Mouse (Mus musculus): ENCODE data around the gene Xpr1.

Xpr1 gene

DNA sequence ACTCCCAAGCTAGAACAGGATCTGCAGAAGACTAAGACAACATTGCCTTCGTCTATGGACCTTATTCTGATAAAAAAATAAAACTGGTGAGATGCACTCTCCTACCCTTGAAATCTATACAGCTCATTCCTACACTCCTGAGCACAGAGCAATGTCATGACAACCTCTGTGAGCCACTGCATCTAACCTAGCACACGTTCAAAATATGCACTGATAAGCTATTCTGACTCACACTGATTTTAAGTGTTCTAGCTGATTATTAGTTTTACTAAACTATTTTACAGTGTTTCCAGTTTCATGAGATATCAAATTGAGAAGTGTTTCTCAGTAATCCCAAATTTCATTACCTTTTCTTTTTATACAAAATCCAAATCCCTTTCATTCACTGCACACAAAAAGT is 23.2 kb downstream of the Xpr1 start:
- TF ChIP-seq NANOG (IDR thresholded peaks at IDR 0.05; ENCODE audit: borderline replicate concordance, low read length) (no peak), POU5F1 (IDR thresholded peaks at IDR 0.05; ENCODE audit: borderline replicate concordance, low read length) (no peak), CTCF (conservative IDR thresholded peaks at IDR 0.05; ENCODE audit: low read length) (no peak)
- H3K9me3 ChIP-seq (ENCODE audit: low read length), result no peaks in the 10 kb centered on the region
- no peak overlapping the region for H3K4me3 ChIP-seq (replicated peaks; ENCODE audit: low read length)
- no peaks in the 10 kb centered on the region for H3K4me1 ChIP-seq (replicated peaks; ENCODE audit: low read depth, low read length)
- H3K36me3 ChIP-seq (ENCODE audit: insufficient read depth, low read length), result no peaks in the 10 kb centered on the region
- H3K27me3 ChIP-seq (ENCODE audit: insufficient read depth, low read length), result no peaks in the 10 kb centered on the region

- no peak overlapping the region for H3K4me3 ChIP-seq (replicated peaks; ENCODE audit: low read length)
- H3K9me3 ChIP-seq (ENCODE audit: low read length), result no peaks in the 10 kb centered on the region
- TF ChIP-seq POU5F1 (IDR thresholded peaks at IDR 0.05; ENCODE audit: borderline replicate concordance, low read length), result no peak
- TF ChIP-seq CTCF (conservative IDR thresholded peaks at IDR 0.05; ENCODE audit: low read length), result no peak
- TF ChIP-seq NANOG (IDR thresholded peaks at IDR 0.05; ENCODE audit: borderline replicate concordance, low read length), result no peak
- H3K27me3 ChIP-seq (ENCODE audit: insufficient read depth, low read length), result no peaks in the 10 kb centered on the region
- H3K36me3 ChIP-seq (ENCODE audit: insufficient read depth, low read length), result no peaks in the 10 kb centered on the region
- H3K4me1 ChIP-seq (replicated peaks; ENCODE audit: low read depth, low read length), result no peaks in the 10 kb centered on the region
Observed at GRCm38 (mm10) chr1:155392825-155393224, 24.4 kb downstream of the Xpr1 start.

- TF ChIP-seq NANOG (IDR thresholded peaks at IDR 0.05; ENCODE audit: borderline replicate concordance, low read length), result no peak
- Histone ChIP-seq H3K36me3 (ENCODE audit: insufficient read depth, low read length) (no peaks in the 10 kb centered on the region), H3K27me3 (ENCODE audit: insufficient read depth, low read length) (no peaks in the 10 kb centered on the region), H3K4me1 (replicated peaks; ENCODE audit: low read depth, low read length) (no peaks in the 10 kb centered on the region), H3K9me3 (ENCODE audit: low read length) (no peaks in the 10 kb centered on the region), H3K4me3 (replicated peaks; ENCODE audit: low read length) (no peak overlapping the region)
Observed at GRCm38 (mm10) chr1:155391537-155391936, 25.7 kb downstream of the Xpr1 start.

GRCm38 (mm10) chr1:155388418-155388817 is 28.8 kb downstream of the Xpr1 start:
- TF ChIP-seq POU5F1 (IDR thresholded peaks at IDR 0.05; ENCODE audit: borderline replicate concordance, low read length), result no peak
- no peak for TF ChIP-seq CTCF (conservative IDR thresholded peaks at IDR 0.05; ENCODE audit: low read length)
- no peak for TF ChIP-seq NANOG (IDR thresholded peaks at IDR 0.05; ENCODE audit: borderline replicate concordance, low read length)
- Histone ChIP-seq H3K36me3 (ENCODE audit: insufficient read depth, low read length) (no peaks in the 10 kb centered on the region), H3K4me1 (replicated peaks; ENCODE audit: low read depth, low read length) (no peaks in the 10 kb centered on the region), H3K27me3 (ENCODE audit: insufficient read depth, low read length) (no peaks in the 10 kb centered on the region), H3K9me3 (ENCODE audit: low read length) (no peaks in the 10 kb centered on the region), H3K4me3 (replicated peaks; ENCODE audit: low read length) (no peak overlapping the region)

GRCm38 (mm10) chr1:155386551-155386950 is 30.7 kb downstream of the Xpr1 start:
- Histone ChIP-seq H3K9me3 (ENCODE audit: low read length) (no peaks in the 10 kb centered on the region), H3K27me3 (ENCODE audit: insufficient read depth, low read length) (no peaks in the 10 kb centered on the region), H3K4me1 (replicated peaks; ENCODE audit: low read depth, low read length) (no peaks in the 10 kb centered on the region), H3K36me3 (ENCODE audit: insufficient read depth, low read length) (no peaks in the 10 kb centered on the region), H3K4me3 (replicated peaks; ENCODE audit: low read length) (no peak overlapping the region)
- TF ChIP-seq CTCF (conservative IDR thresholded peaks at IDR 0.05; ENCODE audit: low read length), result no peak
- no peak for TF ChIP-seq NANOG (IDR thresholded peaks at IDR 0.05; ENCODE audit: borderline replicate concordance, low read length)
- no peak for TF ChIP-seq POU5F1 (IDR thresholded peaks at IDR 0.05; ENCODE audit: borderline replicate concordance, low read length)

- Histone ChIP-seq H3K36me3 (ENCODE audit: insufficient read depth, low read length) (no peaks in the 10 kb centered on the region), H3K27me3 (ENCODE audit: insufficient read depth, low read length) (no peaks in the 10 kb centered on the region), H3K9me3 (ENCODE audit: low read length) (no peaks in the 10 kb centered on the region), H3K4me3 (replicated peaks; ENCODE audit: low read length) (no peak overlapping the region), H3K4me1 (replicated peaks; ENCODE audit: low read depth, low read length) (no peaks in the 10 kb centered on the region)
- TF ChIP-seq NANOG (IDR thresholded peaks at IDR 0.05; ENCODE audit: borderline replicate concordance, low read length) (no peak), POU5F1 (IDR thresholded peaks at IDR 0.05; ENCODE audit: borderline replicate concordance, low read length) (no peak), CTCF (conservative IDR thresholded peaks at IDR 0.05; ENCODE audit: low read length) (no peak)
Observed at GRCm38 (mm10) chr1:155383319-155384302, 33.6 kb downstream of the Xpr1 start.

- Histone ChIP-seq H3K36me3 (ENCODE audit: insufficient read depth, low read length) (no peaks in the 10 kb centered on the region), H3K27me3 (ENCODE audit: insufficient read depth, low read length) (no peaks in the 10 kb centered on the region), H3K9me3 (ENCODE audit: low read length) (no peaks in the 10 kb centered on the region), H3K4me3 (replicated peaks; ENCODE audit: low read length) (no peak overlapping the region), H3K4me1 (replicated peaks; ENCODE audit: low read depth, low read length) (no peaks in the 10 kb centered on the region)
- no peak for TF ChIP-seq CTCF (conservative IDR thresholded peaks at IDR 0.05; ENCODE audit: low read length)
- no peak for TF ChIP-seq NANOG (IDR thresholded peaks at IDR 0.05; ENCODE audit: borderline replicate concordance, low read length)
- no peak for TF ChIP-seq POU5F1 (IDR thresholded peaks at IDR 0.05; ENCODE audit: borderline replicate concordance, low read length)
Observed at GRCm38 (mm10) chr1:155381931-155382330, 35.3 kb downstream of the Xpr1 start.

DNA sequence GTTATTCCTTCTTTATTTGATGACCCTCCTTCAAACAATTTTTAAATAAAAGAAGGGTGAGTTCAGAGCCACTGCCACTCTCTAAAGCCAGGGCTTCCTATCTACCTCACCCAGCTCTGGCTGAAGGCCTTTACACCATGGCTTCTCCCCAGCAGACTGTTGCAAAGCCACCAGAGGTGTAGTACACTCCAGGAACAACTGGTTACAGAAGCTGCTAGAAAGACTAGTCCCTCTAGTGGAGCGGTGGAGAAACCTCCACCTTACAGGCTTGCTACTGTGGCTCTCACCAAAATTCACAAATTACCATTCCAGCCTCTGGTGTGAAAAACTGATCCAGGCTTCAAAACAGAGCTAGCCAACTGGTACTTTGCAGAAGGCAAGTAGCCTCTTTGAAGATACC is 37.9 kb downstream of the Xpr1 start:
- Histone ChIP-seq H3K4me3 (replicated peaks; ENCODE audit: low read length) (no peak overlapping the region), H3K36me3 (ENCODE audit: insufficient read depth, low read length) (no peaks in the 10 kb centered on the region), H3K27me3 (ENCODE audit: insufficient read depth, low read length) (no peaks in the 10 kb centered on the region), H3K9me3 (ENCODE audit: low read length) (no peaks in the 10 kb centered on the region), H3K4me1 (replicated peaks; ENCODE audit: low read depth, low read length) (no peaks in the 10 kb centered on the region)
- TF ChIP-seq CTCF (conservative IDR thresholded peaks at IDR 0.05; ENCODE audit: low read length) (no peak), POU5F1 (IDR thresholded peaks at IDR 0.05; ENCODE audit: borderline replicate concordance, low read length) (no peak), NANOG (IDR thresholded peaks at IDR 0.05; ENCODE audit: borderline replicate concordance, low read length) (no peak)
